Mouse (Mus musculus): ENCODE results near the gene Lmod3. TPM values are rescaled to one million over a fixed set of nuclear protein-coding genes. Genes with fewer than 3 reads are reported as not detected.

The Lmod3 gene
- 0.31 and 0.36 TPM in 2 replicates for polyA plus RNA-seq (2015; fragmentation: Nextera tagmentation; extraction: Ambion mirVana)

DNA sequence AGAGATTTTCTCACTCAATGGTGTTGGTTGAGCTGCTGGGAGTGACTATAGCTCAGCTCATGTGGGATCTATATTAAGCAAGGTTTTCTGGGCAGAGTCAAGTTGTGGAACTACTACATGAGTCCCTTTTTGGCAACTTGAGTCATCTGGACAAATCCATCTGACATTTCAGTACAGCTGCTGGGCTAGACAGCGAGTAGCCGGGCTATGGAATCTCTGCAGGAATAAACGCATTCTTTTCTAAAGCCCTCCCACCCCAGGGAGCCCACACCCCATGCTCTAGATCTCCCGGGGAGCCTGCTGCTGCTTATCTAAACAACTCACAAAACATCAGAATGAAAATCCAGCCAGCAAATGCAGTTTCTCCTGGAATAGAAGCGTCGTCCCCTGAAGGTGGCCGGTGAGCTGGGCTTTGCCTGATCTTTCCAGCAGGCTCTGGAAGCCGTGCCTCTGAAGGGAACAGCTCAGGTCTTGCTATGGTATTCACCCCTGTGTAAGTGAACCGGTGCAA lies at the start of gene Lmod3:
TSS of gene Lmod3 (minus strand) at position 49 of the 511 bp plus-strand sequence.
- peaks cover 2% of the 10 kb centered on the region; the same call in 1 of the 2 replicates for H3K4me1 ChIP-seq (replicated peaks; ENCODE audit: insufficient read depth, low read length)
- WGBS: 33% methylated on average over 9 of the region's 9 CpGs
- H3K9me3 ChIP-seq (replicated peaks; ENCODE audit: low read length): no peaks in the 10 kb centered on the region
- DNase-seq (ENCODE audit: low spot score): no peak
- H3K9ac ChIP-seq (ENCODE audit: low read depth, low read length): no peak within 1 kb of the TSS
- ATAC-seq (replicated peaks; ENCODE audit: low FRiP score, low read depth): no peak
- H3K27ac ChIP-seq: no peak within 1 kb of the TSS
- H3K27me3 ChIP-seq (ENCODE audit: insufficient read depth, low read length): no peaks in the 10 kb centered on the region
- no peak for TF ChIP-seq CTCF (IDR thresholded peaks at IDR 0.05; ENCODE audit: low read depth)
- H3K4me3 ChIP-seq (replicated peaks; ENCODE audit: low read depth, low read length): no peak within 1 kb of the TSS
- H3K4me2 ChIP-seq (ENCODE audit: low read length): no peak within 1 kb of the TSS
- H3K36me3 ChIP-seq (ENCODE audit: insufficient read depth, low read length): no peaks in the 10 kb centered on the region

DNA sequence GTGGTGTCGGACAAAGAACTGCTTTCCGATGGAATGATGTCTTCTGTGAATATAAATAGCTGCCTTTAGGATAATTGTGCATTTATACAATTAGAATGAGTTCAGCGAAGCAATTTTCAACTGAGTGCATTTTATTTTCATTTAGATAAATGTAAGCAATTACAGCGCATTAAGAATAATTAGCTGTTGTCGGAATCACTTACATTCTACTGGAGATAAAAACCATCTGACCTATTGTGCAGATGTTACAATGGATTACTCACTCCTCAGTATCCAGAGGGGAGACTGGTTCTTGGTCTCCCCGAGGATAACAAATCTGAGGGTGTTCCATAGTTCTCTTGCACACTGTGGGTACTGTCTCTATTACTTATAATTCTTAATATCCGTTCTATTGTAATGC lies 49.7 kb upstream of the Lmod3 start:
- Histone ChIP-seq H3K4me2 (ENCODE audit: low read length) (no peak overlapping the region), H3K27me3 (ENCODE audit: insufficient read depth, low read length) (no peaks in the 10 kb centered on the region), H3K4me1 (replicated peaks; ENCODE audit: insufficient read depth, low read length) (no peaks in the 10 kb centered on the region), H3K4me3 (replicated peaks; ENCODE audit: low read depth, low read length) (no peak overlapping the region), H3K36me3 (ENCODE audit: insufficient read depth, low read length) (peaks cover 23% of the 10 kb centered on the region), H3K9ac (ENCODE audit: low read depth, low read length) (no peak overlapping the region), H3K27ac (no peak overlapping the region), H3K9me3 (replicated peaks; ENCODE audit: low read length) (no peaks in the 10 kb centered on the region)
- ATAC-seq (replicated peaks; ENCODE audit: low FRiP score, low read depth) (no peak), DNase-seq (ENCODE audit: low spot score) (no peak)
- 90% methylated on average over 7 of the region's 7 CpGs for WGBS
- TF ChIP-seq CTCF (IDR thresholded peaks at IDR 0.05; ENCODE audit: low read depth): no peak

DNA sequence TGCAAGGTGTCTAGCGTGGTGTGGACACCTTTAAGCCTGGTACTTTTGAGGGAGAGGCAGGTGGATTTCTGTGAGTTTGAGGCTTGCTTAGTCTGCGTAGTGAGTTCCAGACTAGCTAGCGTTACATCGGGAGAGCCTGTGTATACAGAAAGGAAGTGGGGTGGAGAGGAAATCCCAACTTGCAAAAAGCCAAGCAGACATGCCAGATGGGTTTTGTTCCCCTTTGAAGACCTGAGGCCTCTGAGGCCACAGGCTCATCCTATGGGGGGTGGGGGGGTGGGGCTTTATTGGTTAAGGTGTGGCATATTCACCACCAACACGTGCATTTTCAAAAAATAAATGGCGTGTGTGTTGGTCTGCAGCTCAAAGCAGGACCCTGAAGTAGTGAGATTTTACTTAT lies 48.1 kb upstream of the Lmod3 start:
- no peak overlapping the region for H3K4me2 ChIP-seq (ENCODE audit: low read length)
- no peak for TF ChIP-seq CTCF (IDR thresholded peaks at IDR 0.05; ENCODE audit: low read depth)
- DNase-seq (ENCODE audit: low spot score) (no peak), ATAC-seq (replicated peaks; ENCODE audit: low FRiP score, low read depth) (no peak)
- H3K4me3 ChIP-seq (replicated peaks; ENCODE audit: low read depth, low read length): no peak overlapping the region
- no peaks in the 10 kb centered on the region for H3K9me3 ChIP-seq (replicated peaks; ENCODE audit: low read length)
- 84% methylated on average over 6 of the region's 6 CpGs for WGBS
- peaks cover 25% of the 10 kb centered on the region for H3K36me3 ChIP-seq (ENCODE audit: insufficient read depth, low read length)
- H3K4me1 ChIP-seq (replicated peaks; ENCODE audit: insufficient read depth, low read length): no peaks in the 10 kb centered on the region
- H3K9ac ChIP-seq (ENCODE audit: low read depth, low read length): no peak overlapping the region
- no peak overlapping the region for H3K27ac ChIP-seq
- no peaks in the 10 kb centered on the region for H3K27me3 ChIP-seq (ENCODE audit: insufficient read depth, low read length)

DNA sequence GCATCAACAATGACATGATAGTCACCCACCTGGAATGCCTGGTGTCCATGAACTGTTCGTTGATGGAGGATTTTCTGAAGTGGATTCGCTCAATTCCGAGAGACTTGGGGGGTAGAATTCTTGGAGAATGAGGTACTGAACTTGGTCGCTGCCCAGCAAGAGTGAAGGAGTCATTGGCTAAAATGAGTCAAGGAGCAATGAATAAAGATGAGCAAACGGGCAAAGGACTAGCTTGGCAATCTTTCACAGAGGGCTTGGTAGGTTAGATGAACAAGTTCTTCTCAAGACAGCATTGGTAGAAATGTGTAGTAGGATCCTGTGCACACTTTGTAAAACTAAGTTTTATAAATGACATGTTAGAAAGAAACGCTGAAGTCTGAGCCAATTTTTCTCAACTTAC lies 47.6 kb upstream of the Lmod3 start:
- WGBS: 95% methylated on average over 6 of the region's 6 CpGs
- Histone ChIP-seq H3K4me2 (ENCODE audit: low read length) (no peak overlapping the region), H3K9ac (ENCODE audit: low read depth, low read length) (no peak overlapping the region), H3K36me3 (ENCODE audit: insufficient read depth, low read length) (peaks cover 30% of the 10 kb centered on the region), H3K9me3 (replicated peaks; ENCODE audit: low read length) (no peaks in the 10 kb centered on the region), H3K4me1 (replicated peaks; ENCODE audit: insufficient read depth, low read length) (no peaks in the 10 kb centered on the region), H3K27me3 (ENCODE audit: insufficient read depth, low read length) (no peaks in the 10 kb centered on the region), H3K27ac (no peak overlapping the region), H3K4me3 (replicated peaks; ENCODE audit: low read depth, low read length) (no peak overlapping the region)
- no peak for DNase-seq (ENCODE audit: low spot score)
- no peak for ATAC-seq (replicated peaks; ENCODE audit: low FRiP score, low read depth)
- no peak for TF ChIP-seq CTCF (IDR thresholded peaks at IDR 0.05; ENCODE audit: low read depth)

DNA sequence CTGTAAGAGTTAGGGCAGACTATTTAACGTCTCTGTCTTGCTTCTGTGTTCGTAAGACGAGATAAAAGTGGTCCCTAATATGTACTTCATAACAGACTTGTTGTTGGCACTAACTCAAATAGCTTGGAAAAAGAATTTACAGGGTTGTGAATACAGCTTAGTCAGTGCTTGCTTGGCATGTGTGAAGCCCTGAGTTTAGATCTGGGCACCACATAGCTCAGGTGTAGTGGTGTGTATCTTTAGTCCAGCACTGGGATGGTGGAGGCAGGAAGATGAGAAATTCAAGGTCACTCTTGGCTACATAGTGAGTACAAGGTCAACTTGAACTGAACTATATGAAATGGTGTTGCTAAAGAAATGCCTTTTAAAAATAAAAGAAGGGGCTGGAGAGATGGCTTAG lies 44.6 kb upstream of the Lmod3 start:
- peaks cover 29% of the 10 kb centered on the region for H3K36me3 ChIP-seq (ENCODE audit: insufficient read depth, low read length)
- no peak for TF ChIP-seq CTCF (IDR thresholded peaks at IDR 0.05; ENCODE audit: low read depth)
- H3K4me3 ChIP-seq (replicated peaks; ENCODE audit: low read depth, low read length): no peak overlapping the region
- no peak overlapping the region for H3K4me2 ChIP-seq (ENCODE audit: low read length)
- WGBS: 62% methylated on average over 3 of the region's 3 CpGs
- no peaks in the 10 kb centered on the region for H3K9me3 ChIP-seq (replicated peaks; ENCODE audit: low read length)
- H3K4me1 ChIP-seq (replicated peaks; ENCODE audit: insufficient read depth, low read length): no peaks in the 10 kb centered on the region
- ATAC-seq (replicated peaks; ENCODE audit: low FRiP score, low read depth): no peak
- no peak overlapping the region for H3K9ac ChIP-seq (ENCODE audit: low read depth, low read length)
- no peak for DNase-seq (ENCODE audit: low spot score)
- H3K27ac ChIP-seq: no peak overlapping the region
- no peaks in the 10 kb centered on the region for H3K27me3 ChIP-seq (ENCODE audit: insufficient read depth, low read length)

DNA sequence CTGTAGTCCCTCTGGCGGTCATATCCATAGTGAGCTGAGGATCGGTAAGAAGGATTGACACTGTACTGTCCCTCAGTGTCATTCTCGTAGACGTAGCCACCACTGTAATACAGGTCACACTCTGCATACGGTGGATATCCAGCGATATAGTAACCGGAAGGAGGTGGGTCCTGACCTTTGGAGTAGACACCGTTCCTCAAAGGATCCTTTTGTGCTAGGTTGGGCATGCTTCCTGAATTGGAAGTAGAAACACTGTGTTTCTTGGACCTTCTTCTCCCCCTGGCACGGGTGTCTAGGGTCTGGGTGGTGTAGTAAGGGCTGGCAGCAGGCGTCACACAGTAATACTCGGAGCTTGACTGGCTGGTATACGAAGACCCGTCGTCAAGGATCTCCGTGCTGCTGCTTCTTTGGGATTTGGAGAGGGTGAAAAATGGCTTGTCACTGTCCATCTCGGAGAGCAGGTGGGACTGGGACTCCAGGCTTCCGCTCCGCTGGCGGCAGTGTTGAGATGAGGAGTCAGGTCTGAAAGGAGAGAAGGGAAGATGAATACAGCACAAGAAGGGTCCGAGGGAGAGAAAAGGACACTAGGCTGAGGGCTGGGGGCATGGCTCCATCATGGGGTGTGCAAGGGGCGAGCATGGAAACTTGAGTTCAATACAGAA lies 43.4 kb upstream of the Lmod3 start:
- WGBS: 94% methylated on average over 21 of the region's 21 CpGs
- Histone ChIP-seq H3K9me3 (replicated peaks; ENCODE audit: low read length) (no peaks in the 10 kb centered on the region), H3K36me3 (ENCODE audit: insufficient read depth, low read length) (peaks cover 32% of the 10 kb centered on the region)

More for the DNA sequence above, 43.4 kb upstream of the Lmod3 start:
- TF ChIP-seq CTCF (IDR thresholded peaks at IDR 0.05; ENCODE audit: low read depth): no peak
- Histone ChIP-seq H3K27ac (no peak overlapping the region), H3K4me1 (replicated peaks; ENCODE audit: insufficient read depth, low read length) (no peaks in the 10 kb centered on the region), H3K9ac (ENCODE audit: low read depth, low read length) (no peak overlapping the region), H3K27me3 (ENCODE audit: insufficient read depth, low read length) (no peaks in the 10 kb centered on the region), H3K4me3 (replicated peaks; ENCODE audit: low read depth, low read length) (no peak overlapping the region), H3K4me2 (ENCODE audit: low read length) (no peak overlapping the region)
- ATAC-seq (replicated peaks; ENCODE audit: low FRiP score, low read depth): no peak
- no peak for DNase-seq (ENCODE audit: low spot score)

All from kidney, postnatal 0 days (tissue).